Mouse (Mus musculus) G1E (cell line): ENCODE measurements around the gene Tmod4. TPM values are rescaled to one million over a fixed set of nuclear protein-coding genes. Genes with fewer than 3 reads are reported as not detected.
A peak's percentile ranks its signal among the peaks of the same experiment; 100 is the strongest.

Experiments
- ATAC-seq: 2 replicates; pipeline ENCODE4 v1.8.0; 2016; ENCODE audit warnings: mild to moderate bottlenecking; ENCODE audit not compliant: insufficient number of reproducible peaks, poor library complexity, low FRiP score, severe bottlenecking; ENCODE audit errors: extremely low read depth
- DNase-seq: peaks from one replicate; pipeline ENCODE4 v3.0.0; 2012; ENCODE audit warnings: low spot score
- H3K27me3 ChIP-seq: 2 replicates; pipeline ENCODE4 v1.6.1; 2012; ENCODE audit warnings: mild to moderate bottlenecking, low read length, inconsistent platforms; ENCODE audit not compliant: insufficient read depth
- H3K36me3 ChIP-seq: replicated peaks from 2 replicates; pipeline ENCODE3; 2012; ENCODE audit warnings: mild to moderate bottlenecking, inconsistent platforms
- H3K4me1 ChIP-seq: 2 replicates; pipeline ENCODE4 v1.6.1; 2012; ENCODE audit warnings: low read depth, low read length, inconsistent platforms, mixed read lengths; ENCODE audit not compliant: insufficient read depth
- H3K4me3 ChIP-seq: 2 replicates; pipeline ENCODE4 v1.5.1; 2012; ENCODE audit warnings: low read depth, mild to moderate bottlenecking, inconsistent platforms, low read length, moderate library complexity, mixed read lengths
- H3K9me3 ChIP-seq: replicated peaks from 2 replicates; pipeline ENCODE4 v1.6.1; 2012; ENCODE audit warnings: inconsistent platforms
- CTCF ChIP-seq: IDR thresholded peaks from 2 replicates; pipeline ENCODE4 v1.5.1; 2012; ENCODE audit warnings: low read depth, low read length, inconsistent platforms, mixed read lengths
- GATA1 ChIP-seq: IDR thresholded peaks from 2 replicates; pipeline ENCODE4 v1.6.1; 2012; ENCODE audit warnings: borderline replicate concordance, low read length, inconsistent platforms, mixed read lengths
- GATA2 ChIP-seq: IDR thresholded peaks from 2 replicates; pipeline ENCODE4 v1.6.1; 2012; ENCODE audit warnings: low read depth, low read length, inconsistent platforms, borderline replicate concordance
- POLR2AphosphoS5 ChIP-seq: IDR thresholded peaks from 2 replicates; pipeline ENCODE4 v1.6.1; 2012; ENCODE audit warnings: low read depth, low read length, inconsistent platforms; ENCODE audit not compliant: insufficient replicate concordance
- TAL1 ChIP-seq: conservative IDR thresholded peaks from 2 replicates; pipeline ENCODE4 v1.6.1; 2012; ENCODE audit warnings: low read depth, low read length, inconsistent platforms, mixed read lengths
- polyA plus RNA-seq: library from polyadenylated mRNA; stranded (reverse); fragments of >175 nt; gene quantifications from 2 replicates; pipeline ENCODE4 v1.2.3, GENCODE M21; 2012
- total RNA-seq, 2 experiments: library from RNA; stranded (forward) in 1 of 2; stranded (reverse) in 1 of 2; fragments of 200-1000 nt in 1 of 2; fragments of >200 nt in 1 of 2; fragmentation: Nextera tagmentation in 1 of 2; gene quantifications; 2 replicates each; pipeline ENCODE4 v1.2.3; 2014 to 2017

Gene Tmod4
- total and polyA plus RNA-seq, 3 experiments: 0.22 to 11.7 (median 4.5) TPM

GRCm38 (mm10) chr3:95172526-95173255 is 48.4 kb downstream of the Tmod4 start:
- Histone ChIP-seq H3K27me3 (peaks cover 62% of the 10 kb centered on the region), H3K4me3 (no peak overlapping the region), H3K36me3 (no peaks in the 10 kb centered on the region), H3K9me3 (peaks cover 22% of the 10 kb centered on the region), H3K4me1 (peaks cover 16% of the 10 kb centered on the region)
- ATAC-seq: no peak
- TF ChIP-seq TAL1 (no peak), GATA1 (no peak), CTCF (no peak), GATA2 (no peak), POLR2AphosphoS5 (no peak)
- DNase-seq: no peak

- Histone ChIP-seq H3K27me3 (peaks cover 55% of the 10 kb centered on the region), H3K4me1 (peaks cover 11% of the 10 kb centered on the region), H3K36me3 (no peaks in the 10 kb centered on the region), H3K4me3 (no peak overlapping the region), H3K9me3 (peaks cover 22% of the 10 kb centered on the region)
- no peak for DNase-seq
- ATAC-seq: no peak
- no peak for TF ChIP-seq POLR2AphosphoS5
- TF ChIP-seq TAL1: no peak
Observed at GRCm38 (mm10) chr3:95173256-95173949, 49.1 kb downstream of the Tmod4 start.

- no peak overlapping the region for H3K4me3 ChIP-seq
- no peaks in the 10 kb centered on the region for H3K36me3 ChIP-seq
- ATAC-seq (no peak), DNase-seq (no peak)
- TF ChIP-seq TAL1: no peak
- no peak for TF ChIP-seq GATA2
- no peak for TF ChIP-seq GATA1
- TF ChIP-seq POLR2AphosphoS5: no peak
- peak; percentile 75 for TF ChIP-seq CTCF
- H3K9me3 ChIP-seq: peaks cover 22% of the 10 kb centered on the region
- H3K27me3 ChIP-seq: peaks cover 48% of the 10 kb centered on the region
- peaks cover 9% of the 10 kb centered on the region for H3K4me1 ChIP-seq
Observed at GRCm38 (mm10) chr3:95174011-95174592, 49.8 kb downstream of the Tmod4 start.

- no peak overlapping the region for H3K4me3 ChIP-seq
- peaks cover 13% of the 10 kb centered on the region for H3K36me3 ChIP-seq
- no peak for ATAC-seq
- H3K27me3 ChIP-seq: peaks cover 27% of the 10 kb centered on the region
- peaks cover 4% of the 10 kb centered on the region; the same call in 1 of the 2 replicates for H3K4me1 ChIP-seq
- H3K9me3 ChIP-seq: peaks cover 22% of the 10 kb centered on the region
- TF ChIP-seq CTCF (no peak), POLR2AphosphoS5 (no peak), GATA1 (no peak), GATA2 (no peak), TAL1 (no peak)
- DNase-seq: no peak
Observed at GRCm38 (mm10) chr3:95176500-95176899, 52.2 kb downstream of the Tmod4 start.

- TF ChIP-seq TAL1: no peak
- no peak for TF ChIP-seq GATA2
- no peak for TF ChIP-seq GATA1
- no peak for TF ChIP-seq CTCF
- TF ChIP-seq POLR2AphosphoS5: no peak
- H3K27me3 ChIP-seq: peaks cover 17% of the 10 kb centered on the region
- H3K9me3 ChIP-seq: peaks cover 17% of the 10 kb centered on the region
- peaks cover 22% of the 10 kb centered on the region for H3K36me3 ChIP-seq
- no peak overlapping the region for H3K4me3 ChIP-seq
- no peak for DNase-seq
- H3K4me1 ChIP-seq: peaks cover 4% of the 10 kb centered on the region; the same call in 1 of the 2 replicates
- ATAC-seq: no peak
Observed at GRCm38 (mm10) chr3:95177583-95177982, 53.3 kb downstream of the Tmod4 start.

Other genes with a start within 250 kb of the Tmod4 start
Only the 20 nearest of the 22 such genes appear.
- gene Selenbp1, start 191.4 kb upstream of the Tmod4 start, total RNA-seq (2014; fragmentation: Nextera tagmentation): 110 and 119 TPM in 2 replicates
- 367 and 434 TPM in 2 replicates for gene Selenbp1, start 191.4 kb upstream of the Tmod4 start, total RNA-seq (2017)
- gene Selenbp1, start 191.4 kb upstream of the Tmod4 start, polyA plus RNA-seq: 39.8 and 133 TPM in 2 replicates
- gene Rfx5, start 170.4 kb upstream of the Tmod4 start, total RNA-seq (2014; fragmentation: Nextera tagmentation): 27.8 and 36.2 TPM in 2 replicates
- 21.8 and 24.3 TPM in 2 replicates for gene Rfx5, start 170.4 kb upstream of the Tmod4 start, total RNA-seq (2017)
- 9.6 and 11.7 TPM in 2 replicates for gene Rfx5, start 170.4 kb upstream of the Tmod4 start, polyA plus RNA-seq
- gene Pi4kb, start 149.7 kb upstream of the Tmod4 start, total RNA-seq (2014; fragmentation: Nextera tagmentation): 39.8 and 70.6 TPM in 2 replicates
- 36.8 and 37.4 TPM in 2 replicates for gene Pi4kb, start 149.7 kb upstream of the Tmod4 start, total RNA-seq (2017)
- 11.7 and 11.8 TPM in 2 replicates for gene Pi4kb, start 149.7 kb upstream of the Tmod4 start, polyA plus RNA-seq
- 44.7 and 52.9 TPM in 2 replicates for gene Zfp687, start 109.0 kb upstream of the Tmod4 start, total RNA-seq (2014; fragmentation: Nextera tagmentation)
- gene Zfp687, start 109.0 kb upstream of the Tmod4 start, total RNA-seq (2017): 22.4 and 27.5 TPM in 2 replicates
- 64.0 and 72.5 TPM in 2 replicates for gene Zfp687, start 109.0 kb upstream of the Tmod4 start, polyA plus RNA-seq
- 92.0 and 92.7 TPM in 2 replicates for gene Psmd4, start 81.9 kb upstream of the Tmod4 start, total RNA-seq (2014; fragmentation: Nextera tagmentation)
- gene Psmd4, start 81.9 kb upstream of the Tmod4 start, total RNA-seq (2017): 374 and 411 TPM in 2 replicates
- 108 and 177 TPM in 2 replicates for gene Psmd4, start 81.9 kb upstream of the Tmod4 start, polyA plus RNA-seq
- 67.5 and 67.6 TPM in 2 replicates for gene Pip5k1a, start 17.5 kb upstream of the Tmod4 start, total RNA-seq (2014; fragmentation: Nextera tagmentation)
- gene Pip5k1a, start 17.5 kb upstream of the Tmod4 start, total RNA-seq (2017): 39.3 and 40.1 TPM in 2 replicates
- 21.9 and 30.0 TPM in 2 replicates for gene Pip5k1a, start 17.5 kb upstream of the Tmod4 start, polyA plus RNA-seq
- gene Vps72, start 13.5 kb upstream of the Tmod4 start, total RNA-seq (2014; fragmentation: Nextera tagmentation): 108 and 120 TPM in 2 replicates
- gene Vps72, start 13.5 kb upstream of the Tmod4 start, total RNA-seq (2017): 96.2 and 146 TPM in 2 replicates
- 274 and 307 TPM in 2 replicates for gene Vps72, start 13.5 kb upstream of the Tmod4 start, polyA plus RNA-seq
- 85.9 and 107 TPM in 2 replicates for gene Scnm1, start 9.5 kb downstream of the Tmod4 start, total RNA-seq (2014; fragmentation: Nextera tagmentation)
- 76.8 and 81.5 TPM in 2 replicates for gene Scnm1, start 9.5 kb downstream of the Tmod4 start, total RNA-seq (2017)
- 7.1 and 8.2 TPM in 2 replicates for gene Scnm1, start 9.5 kb downstream of the Tmod4 start, polyA plus RNA-seq
- gene Lysmd1, start 9.6 kb downstream of the Tmod4 start, total RNA-seq (2014; fragmentation: Nextera tagmentation): 5.9 and 7.0 TPM in 2 replicates
- 10.7 and 11.1 TPM in 2 replicates for gene Lysmd1, start 9.6 kb downstream of the Tmod4 start, total RNA-seq (2017)
- gene Lysmd1, start 9.6 kb downstream of the Tmod4 start, polyA plus RNA-seq: 5.6 and 7.4 TPM in 2 replicates
- not detected in 2 replicates for gene Tnfaip8l2, start 17.9 kb downstream of the Tmod4 start, total RNA-seq (2014; fragmentation: Nextera tagmentation)
- 0.16 TPM in 1 of 2 replicates, not detected in the other for gene Tnfaip8l2, start 17.9 kb downstream of the Tmod4 start, total RNA-seq (2017)
- gene Tnfaip8l2, start 17.9 kb downstream of the Tmod4 start, polyA plus RNA-seq: not detected in 2 replicates
- 1.9 and 3.4 TPM in 2 replicates for gene Sema6c, start 36.0 kb downstream of the Tmod4 start, total RNA-seq (2014; fragmentation: Nextera tagmentation)
- 0.52 and 0.71 TPM in 2 replicates for gene Sema6c, start 36.0 kb downstream of the Tmod4 start, total RNA-seq (2017)
- 1.6 and 1.8 TPM in 2 replicates for gene Sema6c, start 36.0 kb downstream of the Tmod4 start, polyA plus RNA-seq
- 62.8 and 72.3 TPM in 2 replicates for gene Gabpb2, start 93.4 kb downstream of the Tmod4 start, total RNA-seq (2014; fragmentation: Nextera tagmentation)
- 91.7 and 110 TPM in 2 replicates for gene Gabpb2, start 93.4 kb downstream of the Tmod4 start, total RNA-seq (2017)
- gene Gabpb2, start 93.4 kb downstream of the Tmod4 start, polyA plus RNA-seq: 3.9 and 6.2 TPM in 2 replicates
- 105 and 109 TPM in 2 replicates for gene Cdc42se1, start 104.3 kb downstream of the Tmod4 start, total RNA-seq (2014; fragmentation: Nextera tagmentation)
- gene Cdc42se1, start 104.3 kb downstream of the Tmod4 start, total RNA-seq (2017): 88.3 and 91.8 TPM in 2 replicates
- 128 and 150 TPM in 2 replicates for gene Cdc42se1, start 104.3 kb downstream of the Tmod4 start, polyA plus RNA-seq
- 7.7 and 8.1 TPM in 2 replicates for gene Mllt11, start 107.7 kb downstream of the Tmod4 start, total RNA-seq (2014; fragmentation: Nextera tagmentation)
- 8.3 and 10.4 TPM in 2 replicates for gene Mllt11, start 107.7 kb downstream of the Tmod4 start, total RNA-seq (2017)
- 3.3 and 4.1 TPM in 2 replicates for gene Mllt11, start 107.7 kb downstream of the Tmod4 start, polyA plus RNA-seq
- 0.78 TPM in 1 of 2 replicates, not detected in the other for gene Gm128, start 117.1 kb downstream of the Tmod4 start, total RNA-seq (2014; fragmentation: Nextera tagmentation)
- 0.12 TPM in 1 of 2 replicates, not detected in the other for gene Gm128, start 117.1 kb downstream of the Tmod4 start, total RNA-seq (2017)
- gene Gm128, start 117.1 kb downstream of the Tmod4 start, polyA plus RNA-seq: not detected in 2 replicates
- gene Bnipl, start 126.7 kb downstream of the Tmod4 start, total RNA-seq (2014; fragmentation: Nextera tagmentation): not detected in 2 replicates
- 0.35 TPM in 1 of 2 replicates, not detected in the other for gene Bnipl, start 126.7 kb downstream of the Tmod4 start, total RNA-seq (2017)
- gene Bnipl, start 126.7 kb downstream of the Tmod4 start, polyA plus RNA-seq: 0.03 and 0.12 TPM in 2 replicates
- gene Mindy1, start 156.9 kb downstream of the Tmod4 start, total RNA-seq (2014; fragmentation: Nextera tagmentation): 49.1 and 49.7 TPM in 2 replicates
- 31.4 and 36.0 TPM in 2 replicates for gene Mindy1, start 156.9 kb downstream of the Tmod4 start, total RNA-seq (2017)
- 77.5 and 97.0 TPM in 2 replicates for gene Mindy1, start 156.9 kb downstream of the Tmod4 start, polyA plus RNA-seq
- gene Prune1, start 157.6 kb downstream of the Tmod4 start, total RNA-seq (2014; fragmentation: Nextera tagmentation): 32.3 and 33.5 TPM in 2 replicates
- gene Prune1, start 157.6 kb downstream of the Tmod4 start, total RNA-seq (2017): 14.7 and 15.1 TPM in 2 replicates
- 3.8 and 4.8 TPM in 2 replicates for gene Prune1, start 157.6 kb downstream of the Tmod4 start, polyA plus RNA-seq
- 15.2 and 29.8 TPM in 2 replicates for gene Anxa9, start 182.7 kb downstream of the Tmod4 start, total RNA-seq (2014; fragmentation: Nextera tagmentation)
- 9.4 and 10.3 TPM in 2 replicates for gene Anxa9, start 182.7 kb downstream of the Tmod4 start, total RNA-seq (2017)
- gene Anxa9, start 182.7 kb downstream of the Tmod4 start, polyA plus RNA-seq: 1.1 and 1.4 TPM in 2 replicates
- 284 and 285 TPM in 2 replicates for gene Cers2, start 190.3 kb downstream of the Tmod4 start, total RNA-seq (2014; fragmentation: Nextera tagmentation)
- gene Cers2, start 190.3 kb downstream of the Tmod4 start, total RNA-seq (2017): 197 and 249 TPM in 2 replicates
- gene Cers2, start 190.3 kb downstream of the Tmod4 start, polyA plus RNA-seq: 459 and 654 TPM in 2 replicates